Mouse (Mus musculus): Measurements from ENCODE around the gene Capns1.

DNA sequence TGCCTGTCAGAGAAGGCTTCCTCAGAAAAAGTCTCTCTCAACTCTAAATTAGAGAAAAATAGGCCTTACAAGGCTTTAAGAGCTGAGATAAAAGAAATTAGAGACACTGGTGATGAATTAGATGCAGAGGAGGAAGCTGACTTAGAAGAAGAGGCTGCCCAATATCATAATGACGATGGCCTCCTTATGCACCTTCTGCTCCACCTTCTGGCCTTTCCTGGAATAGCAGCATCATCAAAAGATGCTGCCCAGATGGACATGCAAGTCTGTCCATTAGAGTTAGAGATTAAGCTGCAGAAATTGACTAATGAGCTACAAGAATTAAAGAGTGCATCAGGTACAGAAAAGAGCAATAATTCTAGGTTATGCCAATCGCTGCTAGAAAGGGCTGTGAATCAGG is 6.8 kb upstream of the Capns1 start:
- TF ChIP-seq CTCF (IDR thresholded peaks at IDR 0.05; ENCODE audit: extremely low read depth, insufficient read length, insufficient replicate concordance, low read depth, low read length), result no peak
- no peak for TF ChIP-seq POLR2A (IDR thresholded peaks at IDR 0.05; ENCODE audit: low read depth, low read length)
